Mouse (Mus musculus): ENCODE measurements around the gene Cenpv.

DNA sequence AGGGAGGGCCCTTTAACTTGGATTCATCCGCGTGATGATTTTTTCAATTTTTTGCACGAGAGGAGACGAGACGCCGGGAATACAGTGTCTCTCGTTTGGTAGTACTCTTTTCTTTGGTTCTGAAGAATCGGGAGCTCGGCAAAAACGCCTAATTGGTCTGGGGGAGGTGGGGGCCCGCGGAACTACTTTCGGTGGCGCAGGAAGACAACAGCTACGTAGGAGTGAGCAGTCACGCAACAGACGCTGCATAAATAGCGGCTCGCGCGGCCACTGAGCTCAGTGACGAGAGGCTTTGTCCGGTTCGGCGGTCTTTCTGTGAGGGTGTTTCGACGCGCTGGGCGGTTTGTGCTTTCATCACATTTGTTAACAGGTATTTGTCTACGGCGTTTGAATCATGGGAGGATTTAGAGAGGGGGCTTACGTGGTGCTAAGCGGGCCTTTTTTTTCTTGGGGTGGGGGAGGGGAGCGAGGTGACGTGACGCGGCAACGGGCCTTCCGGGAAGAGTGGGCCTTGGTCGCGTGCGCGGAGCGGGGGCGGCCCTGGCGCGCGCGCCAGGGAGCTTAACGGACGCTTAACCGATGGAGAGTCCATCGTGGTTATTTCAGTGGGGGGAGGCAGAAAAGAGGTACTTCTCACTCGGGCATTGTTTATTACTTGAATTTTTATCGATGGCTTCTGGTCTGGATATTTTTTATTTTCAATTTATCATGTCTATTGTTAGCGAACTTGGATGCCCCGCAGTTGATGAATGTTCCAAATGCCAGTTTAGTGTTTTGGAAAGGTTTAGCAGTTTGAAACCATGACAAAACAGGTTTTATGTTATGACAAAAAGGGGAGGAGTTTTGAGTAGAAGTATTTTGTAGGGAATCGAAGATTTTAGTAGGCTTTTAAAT, 12.4 kb upstream of the Cenpv start:
- TF ChIP-seq MAFK (IDR thresholded peaks at IDR 0.05; ENCODE audit: insufficient read depth, low read depth, low read length) (no peak; the same call in 1 of the 2 replicates), CHD2 (IDR thresholded peaks at IDR 0.05; ENCODE audit: low read depth, low read length) (peak; percentile 76), ZC3H11A (IDR thresholded peaks at IDR 0.05; ENCODE audit: borderline replicate concordance, low read depth, low read length) (no peak)
